Mouse (Mus musculus): Measurements from ENCODE around the gene Ucp1.
"Not testable (repeated sequence)": the region's sequence is repeated elsewhere in the genome, so short reads cannot be mapped to it uniquely, and the experiment has no call there.

Gene Ucp1

DNA sequence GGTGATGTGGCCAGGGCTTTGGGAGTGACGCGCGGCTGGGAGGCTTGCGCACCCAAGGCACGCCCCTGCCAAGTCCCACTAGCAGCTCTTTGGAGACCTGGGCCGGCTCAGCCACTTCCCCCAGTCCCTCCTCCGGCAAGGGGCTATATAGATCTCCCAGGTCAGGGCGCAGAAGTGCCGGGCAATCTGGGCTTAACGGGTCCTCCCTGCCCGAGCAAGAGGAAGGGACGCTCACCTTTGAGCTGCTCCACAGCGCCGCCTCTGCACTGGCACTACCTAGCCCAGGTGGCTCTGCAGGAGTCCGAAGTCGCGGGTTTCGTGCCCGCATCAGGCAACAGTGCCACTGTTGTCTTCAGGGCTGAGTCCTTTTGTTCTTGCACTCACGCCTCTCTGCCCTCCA is at the start of gene Ucp1:
Ucp1 (plus strand) TSS at position 177 of the 400 bp plus-strand sequence.
- no peak for DNase-seq (ENCODE audit: low spot score in 2 of 2)

DNA sequence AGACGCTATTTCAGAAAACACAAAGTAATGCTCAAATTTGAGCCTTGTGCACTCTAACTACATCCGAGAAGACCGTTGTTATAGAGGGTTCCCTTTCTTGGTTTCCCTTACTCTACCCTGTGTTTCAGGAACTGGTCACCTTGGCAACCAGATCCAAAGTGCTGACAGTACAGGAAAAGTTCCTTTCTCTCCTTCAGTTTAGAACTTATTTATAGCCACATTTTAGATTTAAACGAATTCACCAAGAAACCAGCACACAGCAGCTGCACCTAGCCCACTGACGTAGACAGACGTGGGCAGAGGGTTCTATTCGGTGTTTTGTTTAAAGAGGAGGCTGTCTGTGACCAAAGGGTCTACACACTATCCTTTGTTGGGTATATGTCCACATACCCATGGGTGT is 46.0 kb upstream of the Ucp1 start:
- peak; percentile 62 to 68 for DNase-seq (ENCODE audit: low spot score in 2 of 2)

DNA sequence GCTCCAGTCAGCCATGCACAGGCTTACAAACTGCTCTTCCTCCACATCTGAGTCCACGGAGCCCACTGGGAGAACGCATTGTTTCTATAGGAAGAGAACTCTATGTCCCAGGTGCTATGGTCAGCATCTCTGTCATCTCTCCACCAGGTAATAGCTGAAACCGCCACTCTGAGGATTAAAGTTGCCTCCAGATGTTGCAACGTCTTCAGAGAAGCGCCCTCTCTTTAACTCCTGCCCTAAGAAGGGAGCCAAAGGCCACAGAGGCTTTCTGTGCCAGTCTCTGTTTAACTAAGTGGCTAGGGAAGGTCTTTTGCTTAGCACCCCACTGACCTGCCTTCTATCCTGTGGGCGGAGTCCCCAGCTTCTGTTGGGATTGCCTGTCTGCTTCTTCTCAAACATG is 39.3 kb upstream of the Ucp1 start:
- no peak for DNase-seq (ENCODE audit: low spot score in 2 of 2)

- DNase-seq (ENCODE audit: low spot score in 2 of 2) = no peak
Observed at GRCm38 (mm10) chr8:83251362-83252246, 38.5 kb upstream of the Ucp1 start.

GRCm38 (mm10) chr8:83252791-83253190 is 37.4 kb upstream of the Ucp1 start:
- DNase-seq (ENCODE audit: low spot score in 2 of 2) = no peak

DNA sequence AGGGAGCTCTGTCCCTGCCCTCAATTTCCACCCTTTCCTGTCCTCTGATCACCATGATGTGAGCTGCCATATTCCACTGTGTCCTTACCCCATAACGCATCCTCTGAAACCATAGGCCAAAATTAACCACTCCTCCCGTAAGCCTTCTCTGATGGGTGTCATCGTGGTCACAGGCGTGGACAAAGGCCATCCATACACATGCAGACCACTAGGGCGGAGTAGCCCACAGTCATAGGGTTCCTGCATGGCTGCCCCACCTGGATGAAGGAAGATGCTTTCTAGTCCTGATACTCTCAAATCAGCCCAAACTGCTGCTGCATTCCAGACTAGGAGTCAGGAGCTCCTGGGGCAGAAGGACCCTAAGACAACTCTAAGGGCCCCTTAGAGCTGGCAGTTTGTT is 32.5 kb upstream of the Ucp1 start:
- DNase-seq (ENCODE audit: low spot score in 2 of 2) = no peak

DNA sequence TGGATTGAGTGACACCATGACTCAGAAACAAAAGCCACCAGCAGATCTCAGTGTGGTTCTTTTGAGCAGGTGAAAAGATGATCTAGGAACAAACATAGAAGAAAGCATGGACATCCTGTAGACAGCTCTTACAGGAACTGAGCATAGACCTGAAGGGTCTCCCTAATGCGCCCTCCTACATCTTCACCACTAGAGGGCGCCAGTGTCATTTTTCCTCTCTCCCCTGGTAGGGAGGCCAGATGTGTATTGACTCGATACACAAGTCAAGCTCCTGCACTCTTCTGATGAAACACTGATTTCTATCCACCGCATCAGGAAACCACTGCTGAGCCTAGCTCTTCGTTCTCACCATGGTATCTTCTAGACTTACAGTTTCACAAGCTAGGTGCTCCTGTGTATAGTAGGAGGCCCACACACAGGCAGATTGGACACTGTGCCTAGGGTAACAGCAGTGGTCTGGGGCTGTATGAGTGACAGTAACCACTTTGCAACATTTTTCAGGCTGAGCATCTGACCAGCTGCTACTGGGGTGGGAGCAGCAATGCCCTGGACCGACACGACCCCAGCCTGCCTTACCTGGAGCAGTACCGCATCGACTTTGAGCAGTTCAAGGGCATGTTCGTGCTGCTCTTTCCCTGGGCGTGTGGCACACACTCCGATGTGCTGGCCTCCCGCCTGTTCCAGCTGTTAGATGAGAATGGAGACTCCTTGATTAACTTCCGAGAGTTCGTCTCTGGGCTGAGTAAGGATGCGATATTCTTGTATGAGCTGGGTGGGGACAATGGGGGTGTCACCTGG is 29.5 kb upstream of the Ucp1 start:
- DNase-seq (ENCODE audit: low spot score in 2 of 2) = peak in 1 of 2 experiments; percentile 58

DNA sequence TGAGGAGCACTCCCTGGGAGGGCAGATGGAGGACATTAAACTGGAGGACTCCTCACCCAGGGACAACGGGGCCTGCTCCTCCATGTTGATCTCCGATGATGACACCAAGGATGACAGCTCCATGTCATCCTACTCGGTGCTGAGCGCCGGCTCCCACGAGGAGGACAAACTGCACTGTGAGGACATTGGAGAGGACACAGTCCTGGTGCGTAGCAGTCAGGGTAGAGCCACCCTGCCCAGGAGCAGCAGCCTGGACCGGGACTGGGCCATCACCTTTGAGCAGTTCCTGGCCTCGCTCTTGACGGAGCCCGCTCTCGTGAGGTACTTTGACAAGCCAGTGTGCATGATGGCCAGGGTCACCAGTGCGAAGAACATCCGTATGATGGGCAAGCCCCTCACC is 19.0 kb upstream of the Ucp1 start:
- DNase-seq (ENCODE audit: low spot score in 2 of 2) = no peak

GRCm38 (mm10) chr8:83272464-83272863 is 17.7 kb upstream of the Ucp1 start:
- DNase-seq (ENCODE audit: low spot score in 2 of 2) = no peak

DNA sequence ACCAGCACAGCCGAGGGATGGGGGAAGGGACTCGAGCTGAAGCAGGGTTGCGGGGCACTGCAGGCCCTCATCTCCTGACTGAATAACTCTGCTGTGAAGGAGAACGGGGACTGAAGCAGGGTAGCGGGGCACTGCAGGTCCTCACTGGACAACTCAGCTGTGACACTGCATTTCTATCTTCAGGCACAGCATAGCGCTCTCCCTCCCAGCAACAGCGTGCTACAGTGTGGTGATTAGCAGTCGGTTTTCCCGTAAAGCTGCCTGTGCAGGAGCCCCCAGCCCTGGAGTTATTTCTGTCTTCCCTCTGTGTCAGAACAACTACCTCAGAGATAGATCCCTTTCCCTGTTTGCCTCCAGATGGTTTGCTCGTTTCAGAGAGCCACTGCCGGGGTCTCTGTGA is 15.7 kb upstream of the Ucp1 start:
- DNase-seq (ENCODE audit: low spot score in 2 of 2) = no peak

- no peak for DNase-seq (ENCODE audit: low spot score in 2 of 2)
Observed at GRCm38 (mm10) chr8:83278431-83278830, 11.7 kb upstream of the Ucp1 start.

GRCm38 (mm10) chr8:83285391-83285790 is 4.8 kb upstream of the Ucp1 start:
- DNase-seq (ENCODE audit: low spot score in 2 of 2) = no peak

DNA sequence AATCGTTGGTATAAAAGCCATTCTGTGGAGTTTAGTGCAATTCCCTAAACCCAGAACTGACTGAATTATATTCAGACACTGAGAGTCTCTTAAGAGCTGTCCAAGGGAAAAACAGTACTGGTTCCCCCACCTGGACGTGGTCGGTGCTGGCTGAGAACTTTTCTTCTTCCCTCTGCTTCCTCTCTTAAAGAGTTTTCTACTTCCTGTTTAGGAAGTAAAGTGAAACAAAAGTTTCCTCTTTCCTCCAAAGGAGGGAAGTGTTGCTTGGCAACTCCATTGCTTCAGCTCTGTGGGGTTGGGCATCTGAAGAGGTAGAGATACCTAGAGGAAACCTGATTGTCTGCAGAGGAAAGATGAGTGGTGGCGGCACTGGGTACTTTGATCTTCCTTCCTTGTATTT is 7.2 kb downstream of the Ucp1 start:
- DNase-seq (ENCODE audit: low spot score in 2 of 2) = no peak

- no peak for DNase-seq (ENCODE audit: low spot score in 2 of 2)
Observed at GRCm38 (mm10) chr8:83300135-83300534, 10.0 kb downstream of the Ucp1 start.

DNA sequence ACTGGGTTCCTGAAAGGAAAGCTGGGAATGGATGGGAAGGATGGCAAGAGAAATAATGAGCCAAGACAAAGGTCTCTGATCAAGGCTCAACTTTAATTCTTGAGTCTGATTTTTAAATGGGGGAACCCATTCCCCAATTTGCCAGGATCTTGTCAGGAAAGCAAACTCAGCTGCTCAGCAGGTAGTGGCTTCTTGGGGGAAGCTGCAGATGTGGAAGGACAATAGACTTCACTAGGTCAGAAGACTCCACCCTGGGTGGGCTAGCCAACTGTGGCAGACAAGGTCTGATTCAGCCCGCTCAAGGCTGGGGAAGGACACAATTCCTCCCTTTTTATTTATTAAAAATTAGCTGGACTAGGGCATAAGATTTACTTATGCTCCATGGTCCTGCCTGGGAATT is 14.8 kb downstream of the Ucp1 start:
- DNase-seq (ENCODE audit: low spot score in 2 of 2) = no peak

- no peak for DNase-seq (ENCODE audit: low spot score in 2 of 2)
Observed at GRCm38 (mm10) chr8:83309836-83310235, 19.7 kb downstream of the Ucp1 start.

DNA sequence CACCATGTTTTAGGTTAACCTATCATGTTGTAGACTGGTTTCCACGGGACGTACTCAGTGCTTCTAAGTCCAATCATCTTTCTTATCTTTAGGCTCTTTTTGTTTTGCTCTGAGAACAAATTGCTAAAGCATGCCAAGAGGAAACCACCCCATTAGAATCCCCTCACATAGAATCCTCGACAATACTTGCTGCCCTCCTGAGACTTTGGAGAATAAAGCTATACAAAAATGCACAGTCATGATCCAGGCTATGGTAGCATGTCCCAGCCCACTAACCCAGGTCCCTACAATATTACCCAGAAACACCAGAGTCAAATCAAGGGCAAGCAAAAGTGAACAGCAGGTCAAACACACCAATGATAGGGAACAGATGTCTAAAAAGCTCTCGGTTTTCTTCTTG is 24.9 kb downstream of the Ucp1 start:
- not testable (repeated sequence) for DNase-seq (ENCODE audit: low spot score in 2 of 2)

DNA sequence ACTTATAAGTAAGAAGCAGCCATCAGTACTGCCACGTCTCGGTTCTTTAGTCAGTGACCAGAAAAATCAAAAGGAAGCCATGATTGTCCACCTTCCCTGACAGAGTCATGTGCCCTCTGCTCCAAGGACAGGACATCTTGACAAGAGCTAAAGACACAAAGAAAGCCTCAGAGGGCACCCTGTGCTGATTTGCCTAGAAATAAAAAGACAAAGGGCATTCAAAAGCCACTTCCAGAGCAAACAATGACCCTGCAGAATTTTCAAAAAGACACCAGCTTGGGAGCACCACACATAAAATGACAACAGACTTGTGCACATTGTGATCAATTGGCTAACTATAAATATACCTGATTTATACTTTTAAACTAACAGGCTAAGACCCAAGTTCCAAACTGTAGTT is 25.5 kb downstream of the Ucp1 start:
- no peak for DNase-seq (ENCODE audit: low spot score in 2 of 2)

DNA sequence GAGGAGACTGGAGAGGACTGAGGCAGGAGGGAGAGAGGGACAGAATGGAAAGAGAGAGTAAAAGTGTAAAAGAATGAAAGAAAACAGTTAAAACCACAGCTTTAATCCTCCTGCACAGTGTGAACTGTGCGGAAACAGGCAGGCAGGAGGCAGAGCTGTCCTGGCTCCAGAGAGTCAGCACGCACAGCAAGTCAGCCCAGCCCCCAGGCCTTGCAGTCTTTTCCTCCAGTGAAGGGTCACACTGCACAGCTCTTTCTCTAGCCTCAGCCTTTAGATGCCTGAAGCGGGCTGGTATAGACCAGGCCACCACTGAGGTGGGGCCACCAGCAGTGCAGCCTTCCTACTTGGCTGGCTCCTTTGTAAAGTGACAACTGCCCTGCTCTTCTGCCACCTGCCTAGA is 30.4 kb downstream of the Ucp1 start:
- no peak for DNase-seq (ENCODE audit: low spot score in 2 of 2)

DNA sequence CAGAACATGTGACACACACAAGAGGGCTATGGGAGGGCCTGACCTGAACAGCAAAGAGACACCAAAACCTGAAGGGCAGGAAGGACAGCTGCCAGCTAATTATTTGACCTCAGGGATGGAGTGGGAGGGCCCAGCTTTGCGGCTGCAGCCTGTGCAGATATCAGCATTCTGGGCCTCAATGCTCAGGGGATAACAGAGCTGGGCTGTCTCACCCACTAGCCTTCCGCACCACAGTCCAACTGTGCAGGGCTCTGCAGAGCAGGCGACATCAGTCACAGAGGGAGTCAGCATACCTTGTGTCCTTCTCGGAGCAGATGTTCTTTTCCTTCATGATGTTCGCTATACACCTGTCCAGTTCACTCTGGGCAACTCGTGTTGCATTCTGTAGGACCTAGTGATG is 32.2 kb downstream of the Ucp1 start:
- DNase-seq (ENCODE audit: low spot score in 2 of 2) = no peak

DNA sequence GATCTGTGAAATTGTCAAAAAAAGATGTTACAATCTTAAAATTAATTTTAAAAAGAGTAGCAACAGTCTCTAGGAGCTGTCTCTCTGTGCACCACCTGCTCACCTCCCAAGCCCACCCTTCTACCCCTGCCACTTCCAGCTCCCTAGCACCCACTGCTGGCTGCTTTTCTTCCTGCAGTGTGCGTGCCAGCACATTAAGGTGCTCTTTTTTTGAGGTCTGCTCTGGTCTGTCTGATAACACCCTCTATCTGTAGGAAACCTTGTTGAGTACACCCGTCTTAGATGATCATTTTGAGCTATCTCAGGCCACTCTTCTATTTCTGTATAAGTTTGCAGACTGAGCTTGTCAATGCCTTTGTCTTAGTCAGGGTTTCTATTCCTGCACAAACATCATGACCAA is 32.9 kb downstream of the Ucp1 start:
- DNase-seq (ENCODE audit: low spot score in 2 of 2) = no peak

- DNase-seq (ENCODE audit: low spot score in 2 of 2) = no peak
Observed at GRCm38 (mm10) chr8:83327889-83328288, 37.7 kb downstream of the Ucp1 start.

DNA sequence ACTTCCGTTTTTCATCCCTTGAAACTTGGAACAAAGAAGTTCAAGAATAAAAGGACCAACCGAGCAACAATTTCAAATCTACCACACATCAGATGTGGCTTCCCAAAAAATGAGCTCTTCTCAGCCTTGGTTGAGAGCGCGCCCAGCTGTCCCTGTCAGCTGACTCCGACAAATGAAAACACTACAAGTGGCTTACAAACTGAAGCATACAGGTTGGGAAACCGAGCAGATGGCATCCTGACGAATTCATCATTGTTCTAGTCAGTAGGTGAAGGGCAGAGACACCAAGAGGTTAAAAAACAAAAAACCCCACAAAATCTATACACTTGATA is 41.4 kb downstream of the Ucp1 start:
- DNase-seq (ENCODE audit: low spot score in 2 of 2) = peak in 1 of 2 experiments; percentile 15

Data from left cerebral cortex, adult 9 months (tissue).